In the genomic region with DNA sequence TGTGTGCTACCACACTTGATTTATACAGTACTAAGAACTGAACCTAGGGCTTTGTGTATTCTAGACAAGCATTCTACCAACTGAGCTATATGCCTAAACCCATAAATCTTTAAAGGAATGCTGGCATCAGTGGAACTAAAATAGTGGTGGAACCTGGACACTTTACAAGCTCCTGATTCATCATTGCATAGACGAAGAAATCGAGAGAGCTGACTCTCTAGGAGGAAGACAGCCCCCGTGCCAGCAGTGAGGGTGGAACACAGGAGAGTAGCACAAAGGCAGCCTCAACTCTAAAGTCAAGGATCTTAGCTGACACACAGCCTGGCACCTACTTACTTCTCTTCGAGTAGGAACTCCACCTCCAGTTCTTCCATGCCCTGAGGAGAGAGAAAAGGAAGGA, we compare ENCODE assay signal across 21 mouse cellular contexts.
"Had no signal": no experiment of that assay in that cellular context is flagged by ENCODE, and none has a peak within 500 bp of the region (broad histone marks: within the 10 kb centered on the region; RNA-seq: fewer than 3 reads in every experiment).

No protein-coding gene starts in this region.

- DNase-seq: heart, postnatal 10 days; heart, postnatal 14 days; heart, postnatal 36 days; heart, postnatal 4 days; kidney, adult 11 months; kidney, adult 18-20 months; kidney, adult 2 months; kidney, adult 8-10 months; kidney, adult 9 months; kidney, postnatal 10 days; kidney, postnatal 14 days; kidney, postnatal 25 days; kidney, postnatal 4 days; layer of hippocampus, adult 9-11 months; layer of hippocampus, postnatal 36 days had no signal

- ATAC-seq: hindbrain, embryonic 16.5 days; hindbrain, postnatal 0 days; inflammation-experienced regulatory T-cells, adult 6 months; intestine, embryonic 15.5 days; intestine, embryonic 16.5 days; intestine, postnatal 0 days had no signal
